Mouse (Mus musculus) heart, adult 11 months (tissue): Measurements from ENCODE around the gene Olfml2a.

Source experiments
- DNase-seq: peaks from one replicate; pipeline ENCODE4 v3.0.0; 2022

The Olfml2a gene

GRCm38 (mm10) chr2:38931851-38932667 lies at the start of gene Olfml2a:
Gene Olfml2a, plus strand, starts transcription at chr2:38931978.
- peak; percentile 96 for DNase-seq

- no peak for DNase-seq
These were observed 28.9 kb upstream of the Olfml2a start for GRCm38 (mm10) chr2:38902866-38903265.

GRCm38 (mm10) chr2:38904290-38904689 lies 27.5 kb upstream of the Olfml2a start:
- no peak for DNase-seq

GRCm38 (mm10) chr2:38906097-38906496 lies 25.7 kb upstream of the Olfml2a start:
- DNase-seq = peak; percentile 90

GRCm38 (mm10) chr2:38908604-38909003 lies 23.2 kb upstream of the Olfml2a start:
- no peak for DNase-seq

- DNase-seq = no peak
These were observed 17.3 kb upstream of the Olfml2a start for GRCm38 (mm10) chr2:38914517-38914916.

- no peak for DNase-seq
These were observed 16.8 kb upstream of the Olfml2a start for GRCm38 (mm10) chr2:38914965-38915364.

- DNase-seq = no peak
These were observed 14.7 kb upstream of the Olfml2a start for GRCm38 (mm10) chr2:38916947-38917691.

GRCm38 (mm10) chr2:38921374-38921773 lies 10.4 kb upstream of the Olfml2a start:
- DNase-seq = peak; percentile 12

- peak; percentile 28 for DNase-seq
These were observed 8.3 kb upstream of the Olfml2a start for GRCm38 (mm10) chr2:38923471-38923870.

- DNase-seq = no peak
These were observed 7.9 kb upstream of the Olfml2a start for GRCm38 (mm10) chr2:38923911-38924310.

- no peak for DNase-seq
These were observed 7.2 kb upstream of the Olfml2a start for GRCm38 (mm10) chr2:38924571-38924970.

- DNase-seq = peak; percentile 95
These were observed 6.4 kb upstream of the Olfml2a start for GRCm38 (mm10) chr2:38925171-38926080.

GRCm38 (mm10) chr2:38926145-38926891 lies 5.5 kb upstream of the Olfml2a start:
- peak; percentile 99 for DNase-seq

- peak; percentile 93 for DNase-seq
These were observed 4.4 kb upstream of the Olfml2a start, which contains the start of gene Nr6a1 for GRCm38 (mm10) chr2:38927115-38927979. Gene Nr6a1, minus strand, starts transcription at chr2:38927688.

- peak; percentile 73 for DNase-seq
These were observed 1.5 kb upstream of the Olfml2a start for GRCm38 (mm10) chr2:38930269-38930668.

- DNase-seq = peak; percentile 93
These were observed 2.2 kb downstream of the Olfml2a start for GRCm38 (mm10) chr2:38933931-38934330.

- DNase-seq = peak; percentile 93
These were observed 3.2 kb downstream of the Olfml2a start for GRCm38 (mm10) chr2:38934936-38935335.

GRCm38 (mm10) chr2:38936721-38937378 lies 5.1 kb downstream of the Olfml2a start:
- peak; percentile 86 for DNase-seq

- DNase-seq = peak; percentile 82
These were observed 5.6 kb downstream of the Olfml2a start for GRCm38 (mm10) chr2:38937396-38937795.
